Mouse (Mus musculus) cortical plate, adult 2 months (tissue): ENCODE measurements around the gene Inpp5b. TPM values are rescaled to one million over a fixed set of nuclear protein-coding genes. Genes with fewer than 3 reads are reported as not detected.
A peak's percentile ranks its signal among the peaks of the same experiment; 100 is the strongest.

Experiments used
- H3K27ac ChIP-seq: fragments of 200-500 bp; 2 replicates; pipeline ENCODE4 v1.5.1; 2012; ENCODE audit warnings: low read length, control low read depth, inconsistent platforms; ENCODE audit not compliant: insufficient read depth
- H3K4me1 ChIP-seq: fragments of 200-500 bp; 2 replicates; pipeline ENCODE4 v1.6.1; 2011; ENCODE audit warnings: low read length; ENCODE audit not compliant: control insufficient read depth, insufficient read depth
- H3K4me3 ChIP-seq: fragments of 200-500 bp; 2 replicates; pipeline ENCODE4 v1.5.1; 2011; ENCODE audit warnings: mild to moderate bottlenecking, low read length, control low read depth; ENCODE audit not compliant: insufficient read depth
- CTCF ChIP-seq: fragments of 200-500 bp; IDR thresholded peaks from 2 replicates; pipeline ENCODE4 v1.5.1; 2011; ENCODE audit warnings: mild to moderate bottlenecking, control low read depth, low read length; ENCODE audit not compliant: insufficient read depth; ENCODE audit errors: extremely low read depth
- POLR2A ChIP-seq: fragments of 200-500 bp; IDR thresholded peaks from 2 replicates; pipeline ENCODE4 v1.6.1; 2011; ENCODE audit warnings: mild to moderate bottlenecking, low read length, control low read depth; ENCODE audit not compliant: insufficient read depth; ENCODE audit errors: extremely low read depth
- polyA plus RNA-seq: library from polyadenylated mRNA; depleted of rRNA; stranded (reverse); fragments of >200 nt; gene quantifications from 2 replicates; pipeline ENCODE4 v1.2.3, GENCODE M21; 2012

The Inpp5b gene
- polyA plus RNA-seq, 1 experiment = 73.6 TPM

DNA sequence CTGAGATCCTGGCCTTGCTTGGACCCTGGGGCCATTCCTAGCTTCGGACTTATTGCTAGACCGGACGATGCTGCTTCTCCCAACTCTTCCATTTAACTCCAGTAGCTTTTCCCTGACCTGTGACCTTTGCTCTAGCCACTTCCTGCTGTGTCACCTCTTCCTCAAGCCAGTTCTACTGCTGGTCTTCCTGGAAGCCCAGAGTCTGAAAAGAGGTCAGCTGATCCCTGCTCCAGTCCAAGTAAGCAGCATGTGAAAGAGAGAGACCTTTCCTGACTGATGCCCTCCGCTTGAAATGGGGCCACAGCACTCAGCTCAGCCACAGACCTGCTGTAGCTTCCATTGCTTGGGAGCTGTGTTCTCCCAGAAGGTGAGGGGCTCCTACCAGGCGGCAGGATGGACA lies 4.2 kb upstream of the Inpp5b start:
- H3K4me1 ChIP-seq = peaks cover 3% of the 10 kb centered on the region; the same call in 1 of the 2 replicates
- H3K27ac ChIP-seq = no peak overlapping the region
- H3K4me3 ChIP-seq = no peak overlapping the region
- TF ChIP-seq CTCF = no peak

DNA sequence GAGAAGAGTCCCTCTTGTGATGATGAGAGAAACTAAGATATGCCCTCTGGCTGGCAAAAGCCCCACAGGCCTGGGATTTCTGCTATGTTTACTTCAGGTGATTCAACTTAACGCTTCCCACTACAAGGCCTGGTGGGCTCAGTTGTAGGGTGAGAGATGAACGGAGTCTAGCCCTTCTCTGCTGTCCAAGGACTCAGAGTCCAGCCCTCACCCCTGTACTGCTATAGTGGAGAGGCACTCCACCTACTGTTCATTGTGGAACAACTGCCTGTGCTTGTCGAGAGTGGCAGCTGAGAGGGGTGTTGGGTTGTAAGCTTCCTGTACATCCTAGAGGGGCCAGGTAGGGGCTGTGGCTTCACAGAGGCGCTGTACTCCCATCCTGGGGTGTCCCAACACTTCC lies 3.6 kb upstream of the Inpp5b start:
- no peak overlapping the region for H3K27ac ChIP-seq
- peak; percentile 18; the same call in 1 of the 2 replicates for TF ChIP-seq CTCF
- no peak for TF ChIP-seq POLR2A
- peaks cover 5% of the 10 kb centered on the region; the same call in 1 of the 2 replicates for H3K4me1 ChIP-seq
- no peak overlapping the region for H3K4me3 ChIP-seq

DNA sequence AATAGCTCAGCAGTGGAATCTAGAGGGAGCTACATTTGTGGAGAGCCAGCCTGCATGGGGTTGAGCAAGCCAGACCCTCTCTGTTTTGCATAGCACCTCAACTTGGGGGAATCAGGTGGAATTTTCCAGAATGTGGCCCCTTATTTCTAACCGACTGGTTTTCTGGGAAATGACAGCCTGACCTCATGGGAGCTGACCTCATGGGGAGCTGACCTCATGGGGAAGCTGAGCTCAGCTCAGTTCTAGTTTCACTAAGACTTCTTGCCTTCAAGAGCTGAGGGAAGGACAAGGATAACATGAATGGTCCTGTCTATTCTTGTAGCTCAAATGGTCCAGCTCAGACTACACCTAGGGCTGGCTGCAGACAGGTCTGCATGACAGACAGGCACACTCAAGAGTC lies 2.9 kb upstream of the Inpp5b start:
- Histone ChIP-seq H3K4me3 (no peak overlapping the region), H3K27ac (no peak overlapping the region), H3K4me1 (peaks cover 8% of the 10 kb centered on the region)
- TF ChIP-seq POLR2A (no peak), CTCF (no peak)

DNA sequence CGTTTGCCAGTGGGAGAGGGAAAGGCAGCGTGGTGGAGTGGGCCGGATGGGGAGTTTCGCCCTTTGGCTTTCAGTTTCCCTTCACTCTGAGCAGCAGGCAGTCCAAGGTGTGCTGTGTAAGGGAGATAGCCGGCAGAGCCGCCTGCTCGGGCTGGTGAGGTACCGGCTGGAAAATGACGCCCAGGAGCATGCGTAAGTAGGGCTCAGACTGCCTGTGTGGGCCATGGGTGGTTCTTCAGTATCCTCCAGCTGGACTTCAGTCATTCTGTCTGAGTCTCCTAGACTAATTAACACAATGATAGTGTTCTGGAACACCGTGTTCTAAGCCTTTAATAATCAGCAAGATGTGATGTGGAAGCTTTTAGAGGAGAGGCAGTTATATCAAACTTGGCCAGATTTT lies 1.2 kb downstream of the Inpp5b start:
- Histone ChIP-seq H3K4me1 (peaks cover 8% of the 10 kb centered on the region), H3K4me3 (peak overlapping the region; percentile 76; the same call in 1 of the 2 replicates), H3K27ac (no peak overlapping the region)
- TF ChIP-seq POLR2A (no peak), CTCF (no peak)

DNA sequence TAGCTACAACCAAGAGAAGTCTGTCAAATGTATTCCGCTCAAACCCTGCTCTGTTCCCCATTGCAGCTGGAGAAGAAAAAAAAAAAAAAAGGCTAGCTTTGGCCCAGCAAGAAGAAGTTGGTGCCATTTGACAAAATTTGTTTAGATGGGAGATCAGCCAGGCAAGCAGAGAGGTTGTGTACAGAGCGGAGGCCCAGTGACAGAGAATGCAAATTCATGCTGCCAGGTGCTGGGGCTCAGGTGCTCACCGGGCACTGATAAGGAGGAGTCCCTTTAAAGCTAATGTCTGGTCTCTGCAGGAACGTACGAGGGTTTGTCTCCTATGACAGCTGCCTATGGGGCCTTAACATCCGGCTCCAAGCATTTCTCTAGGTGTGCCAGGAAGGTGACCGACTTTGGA lies 4.9 kb downstream of the Inpp5b start:
- H3K4me1 ChIP-seq = peaks cover 7% of the 10 kb centered on the region
- H3K27ac ChIP-seq = no peak overlapping the region
- no peak for TF ChIP-seq CTCF
- TF ChIP-seq POLR2A = no peak
- no peak overlapping the region for H3K4me3 ChIP-seq

DNA sequence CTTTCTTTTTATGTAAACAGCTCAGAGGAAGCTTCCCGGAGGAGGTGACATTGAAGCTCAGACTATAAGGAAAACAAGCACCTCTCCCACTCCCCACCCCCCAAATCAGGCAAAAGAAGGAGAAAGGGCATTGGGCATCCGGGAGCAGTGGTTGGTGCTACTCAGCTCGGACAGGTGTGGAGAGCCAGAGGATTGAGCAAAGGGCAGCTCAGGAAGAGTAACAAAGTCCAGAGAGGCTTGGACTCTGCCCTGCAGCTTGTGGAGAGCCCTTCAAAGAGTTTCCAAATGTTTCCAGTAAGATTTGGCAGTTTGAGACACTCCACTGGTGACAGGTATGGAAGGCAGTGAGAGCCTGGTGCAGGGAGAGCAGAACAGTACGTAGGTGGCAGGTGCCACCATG lies 6.2 kb downstream of the Inpp5b start:
- no peak overlapping the region for H3K27ac ChIP-seq
- TF ChIP-seq CTCF (no peak), POLR2A (no peak)
- H3K4me1 ChIP-seq = peaks cover 8% of the 10 kb centered on the region
- no peak overlapping the region for H3K4me3 ChIP-seq

DNA sequence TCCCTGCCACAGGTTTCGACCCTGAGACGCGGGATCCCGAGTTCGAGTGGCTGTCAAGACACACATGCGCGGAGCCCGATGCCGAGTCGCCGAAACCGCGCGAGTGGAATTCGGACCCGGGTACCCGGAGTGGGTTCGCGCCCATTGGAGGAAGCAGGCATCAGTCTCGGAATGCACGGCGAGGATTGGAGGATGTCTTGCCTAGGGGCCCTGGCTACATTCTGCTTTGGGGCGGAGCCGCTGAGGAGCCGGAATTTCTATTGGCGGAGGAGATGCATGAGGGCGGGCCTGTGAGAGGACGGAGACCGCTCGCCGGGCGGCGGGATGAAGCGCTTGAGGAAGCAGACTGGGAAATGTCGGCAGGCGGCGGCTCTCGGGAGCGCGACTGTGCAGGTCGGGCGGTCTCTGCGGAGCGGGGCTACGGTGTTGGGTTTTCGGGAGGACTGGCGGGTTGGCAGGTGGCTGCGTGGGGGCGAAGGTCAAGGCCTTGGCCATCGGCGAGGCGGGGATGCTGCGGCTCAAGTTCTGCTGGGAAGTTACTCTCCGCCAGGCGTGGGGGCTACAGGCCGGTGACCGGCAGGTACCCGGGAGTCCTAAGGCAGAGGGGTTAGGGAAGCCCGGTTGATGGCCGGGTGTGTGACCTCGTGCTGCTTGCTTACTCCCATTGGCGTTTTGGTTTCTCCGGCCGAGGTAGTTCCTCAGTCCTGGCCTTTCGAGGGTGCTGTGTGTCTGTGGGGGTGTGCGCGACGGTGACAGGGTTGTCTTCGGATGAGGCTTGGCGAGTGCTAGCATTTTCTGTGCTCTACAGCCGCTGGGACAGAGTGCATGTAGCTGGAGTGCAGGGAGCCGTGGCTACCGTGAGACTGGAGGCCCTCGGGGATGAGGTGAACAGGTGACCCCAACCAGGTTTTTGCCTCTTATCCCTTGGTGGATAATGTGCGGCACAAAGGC lies 9.9 kb downstream of the Inpp5b start:
- Histone ChIP-seq H3K27ac (no peak overlapping the region), H3K4me1 (peaks cover 5% of the 10 kb centered on the region; the same call in 1 of the 2 replicates), H3K4me3 (peak overlapping the region; percentile 58)
- TF ChIP-seq POLR2A (peak; percentile 63), CTCF (no peak)

DNA sequence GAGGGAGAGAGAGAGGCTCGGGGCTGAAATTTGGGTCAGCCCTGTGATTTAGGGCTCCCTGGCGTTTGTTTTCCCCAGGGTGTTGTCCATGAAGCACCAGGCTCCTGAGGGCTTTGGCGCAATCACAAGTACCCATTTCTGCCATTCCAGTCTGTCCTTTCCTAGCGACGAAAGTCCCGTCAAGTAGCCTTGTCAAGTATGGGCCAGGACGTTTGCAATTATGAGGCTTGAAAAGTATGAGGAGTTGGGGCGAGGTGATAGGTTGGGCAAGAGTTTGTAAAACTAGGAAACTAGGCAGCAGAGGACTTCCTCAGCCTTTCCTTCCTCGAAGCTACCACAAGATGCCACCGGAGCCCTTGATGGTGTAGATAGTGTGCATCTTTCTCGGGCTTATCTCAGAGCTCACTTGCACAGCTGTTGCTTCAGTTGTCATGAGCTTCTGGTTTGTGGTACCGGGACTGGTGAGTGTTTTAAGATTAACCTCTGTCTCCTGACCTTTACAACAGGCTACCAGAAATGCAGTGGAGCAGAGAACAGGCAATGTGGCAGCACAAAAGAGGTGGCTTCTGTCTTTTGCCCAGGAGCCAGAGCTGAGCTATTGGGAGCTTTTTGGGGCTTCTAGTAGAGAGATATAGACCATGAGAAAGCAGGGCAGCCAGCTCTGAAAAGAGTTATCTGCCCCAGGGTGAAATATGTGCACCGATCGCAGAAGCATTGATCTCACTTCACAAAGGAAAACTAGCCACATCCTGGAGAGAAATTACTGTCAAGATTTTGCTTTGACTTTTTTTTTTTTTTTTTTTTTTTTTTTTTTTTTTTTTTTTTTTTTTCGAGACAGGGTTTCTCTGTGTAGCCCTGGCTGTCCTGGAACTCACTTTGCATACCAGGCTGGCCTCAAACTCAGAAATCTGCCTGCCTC lies 10.9 kb downstream of the Inpp5b start:
- Histone ChIP-seq H3K4me3 (peak overlapping the region; percentile 58), H3K4me1 (peaks cover 5% of the 10 kb centered on the region; the same call in 1 of the 2 replicates), H3K27ac (no peak overlapping the region)
- no peak for TF ChIP-seq POLR2A
- TF ChIP-seq CTCF = no peak

DNA sequence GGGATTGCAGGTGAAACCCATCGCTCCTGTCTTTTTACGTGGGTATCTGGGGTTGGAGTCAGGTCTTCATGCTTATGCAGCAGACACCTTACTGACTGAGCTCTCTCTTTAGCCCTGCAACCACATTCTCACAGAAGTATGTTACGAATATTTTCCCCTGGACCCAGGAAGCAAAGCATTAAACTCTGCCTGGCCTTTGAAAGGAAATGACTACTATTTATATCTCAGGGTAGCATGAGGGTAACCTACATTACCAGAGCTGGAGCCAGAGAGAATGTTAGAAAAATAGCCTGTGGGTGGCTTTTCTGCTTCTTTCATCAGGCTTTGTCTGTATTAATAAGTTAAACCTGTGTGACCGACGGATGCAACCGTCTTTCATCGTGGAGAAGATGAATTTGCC lies 13.9 kb downstream of the Inpp5b start:
- no peak for TF ChIP-seq POLR2A
- TF ChIP-seq CTCF = no peak
- Histone ChIP-seq H3K27ac (no peak overlapping the region), H3K4me1 (peaks cover 5% of the 10 kb centered on the region; the same call in 1 of the 2 replicates), H3K4me3 (no peak overlapping the region)
